Mouse (Mus musculus) cerebellum, adult 2 months (tissue): ENCODE results near the gene Kcnip1.

Experiments
- CTCF ChIP-seq: fragments of 200-500 bp; IDR thresholded peaks from 2 replicates; pipeline ENCODE4 v1.5.1; 2011; ENCODE audit warnings: low read depth, mild to moderate bottlenecking, control low read depth, low read length, moderate library complexity, borderline replicate concordance; ENCODE audit not compliant: insufficient read depth
- POLR2A ChIP-seq: fragments of 200-500 bp; IDR thresholded peaks from 2 replicates; pipeline ENCODE4 v1.6.1; 2011; ENCODE audit warnings: low read length, control low read depth, borderline replicate concordance; ENCODE audit not compliant: insufficient read depth

DNA sequence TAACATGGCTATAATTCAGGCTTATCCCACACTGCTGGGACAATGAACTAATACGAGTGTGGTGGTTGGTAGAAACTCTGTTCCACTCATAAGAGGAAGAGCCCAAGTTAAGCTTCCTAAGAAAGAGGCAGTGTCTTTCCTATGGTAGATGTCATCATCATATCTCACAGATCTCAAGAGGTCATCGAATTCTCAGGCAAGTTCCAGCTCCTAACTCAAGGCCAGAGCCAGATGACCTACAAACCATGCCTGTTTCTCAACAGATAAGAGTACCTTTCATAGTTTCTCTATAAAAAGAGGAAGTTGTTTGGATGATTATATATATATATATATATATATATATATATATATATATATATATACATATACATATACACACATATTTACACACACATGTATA, 6.4 kb downstream of the Kcnip1 start:
- TF ChIP-seq POLR2A (no peak), CTCF (no peak)
